ENCODE assay signal across 9 mouse cellular contexts in genomic region chr9:44311136-44312134, GRCm38 (mm10). TPM values are rescaled to one million over a fixed set of nuclear protein-coding genes. Genes with fewer than 3 reads are reported as not detected.
DNase-seq lines count a peak whose midpoint lies in the region; ATAC-seq and TF ChIP-seq lines count a peak whose summit lies in the region.
"Had no signal": no experiment of that assay in that cellular context is flagged by ENCODE, and none has a peak within 500 bp of the region (broad histone marks: within the 10 kb centered on the region; RNA-seq: fewer than 3 reads in every experiment).

No protein-coding gene starts in this region.

- DNase-seq in ES-E14 (ENCODE audit: low read depth, low spot score): no peak
- DNase-seq in fat pad, adult 2 months (ENCODE audit: extremely low read depth, low read depth, low spot score): peak; percentile 57
- DNase-seq in intestine, embryonic 14.5 days (ENCODE audit: low spot score): peak; percentile 63
- DNase-seq in lung, adult 2 months: peak; percentile 27
- DNase-seq in ovary, postnatal 36 days (ENCODE audit: low spot score): no peak
- no peak for DNase-seq in right cerebral cortex, adult 2 months (ENCODE audit: low spot score in 2 of 2)

- TF ChIP-seq CTCF in lung, adult 2 months (IDR thresholded peaks at IDR 0.05; ENCODE audit: insufficient read depth, low read length): no peak

- no peaks in the 10 kb centered on the region for H3K9me3 ChIP-seq in ES-E14 (ENCODE audit: control insufficient read depth, insufficient read depth, low read depth, low read length)
- no peaks in the 10 kb centered on the region for H3K9me3 ChIP-seq in intestine, embryonic 14.5 days (ENCODE audit: control insufficient read depth, low read length)
- H3K9me3 ChIP-seq in stomach, embryonic 15.5 days: no peaks in the 10 kb centered on the region
- H3K9me3 ChIP-seq: megakaryocyte, embryonic 14.5 days had no signal

- ATAC-seq in intestine, embryonic 14.5 days (replicated peaks; ENCODE audit: low FRiP score, low TSS enrichment, low read depth): peak; percentile 78
- peak; percentile 59 for ATAC-seq in stomach, embryonic 15.5 days (ENCODE audit: insufficient read depth, low FRiP score, low read depth)
- ATAC-seq in erythroid progenitor cell, adult 5-6 weeks (replicated peaks; ENCODE audit: low FRiP score, poor library complexity, severe bottlenecking): no peak

- TF ChIP-seq POLR2A in lung, adult 2 months (IDR thresholded peaks at IDR 0.05; ENCODE audit: borderline replicate concordance, extremely low read depth, low read depth, low read length): peak; percentile 60

- peak overlapping the region; percentile 42 for H3K4me2 ChIP-seq in intestine, embryonic 14.5 days (ENCODE audit: low read length)
- peak overlapping the region; percentile 39 for H3K4me2 ChIP-seq in stomach, embryonic 15.5 days

- no peaks in the 10 kb centered on the region for H3K36me3 ChIP-seq in ES-E14 (ENCODE audit: control insufficient read depth, insufficient read depth, low read length, poor library complexity, severe bottlenecking)
- peaks cover 25% of the 10 kb centered on the region for H3K36me3 ChIP-seq in intestine, embryonic 14.5 days (ENCODE audit: control insufficient read depth, insufficient read depth, low read length)
- peaks cover 26% of the 10 kb centered on the region for H3K36me3 ChIP-seq in stomach, embryonic 15.5 days

- peak overlapping the region; percentile 20 to 22; a peak in 3 of 4 replicates for H3K4me3 ChIP-seq in ES-E14 (ENCODE audit: insufficient read depth in 1 of 2, low read depth in 1 of 2, low read length in 2 of 2, poor library complexity in 1 of 2, severe bottlenecking in 1 of 2)
- H3K4me3 ChIP-seq in intestine, embryonic 14.5 days (ENCODE audit: low read depth, low read length): no peak overlapping the region
- peak overlapping the region; percentile 50 for H3K4me3 ChIP-seq in lung, adult 2 months (replicated peaks; ENCODE audit: extremely low read depth, low read depth, low read length)
- peak overlapping the region; percentile 25; the same call in 1 of the 2 replicates for H3K4me3 ChIP-seq in stomach, embryonic 15.5 days (replicated peaks)
- H3K4me3 ChIP-seq: megakaryocyte, embryonic 14.5 days had no signal

- in situ Hi-C loops in ES-E14 (cut with MboI; ENCODE audit: low sequenced_read_pairs in 2 of 2, unreplicated experiment in 2 of 2): no loop called here

- H3K4me1 ChIP-seq in ES-E14 (ENCODE audit: control insufficient read depth in 2 of 2, insufficient read depth in 2 of 2, low read length in 2 of 2, poor library complexity in 1 of 2): peaks cover 1 to 24% of the 10 kb centered on the region in 2 experiments; a peak in 3 of 4 replicates
- peaks cover 10% of the 10 kb centered on the region; the same call in 1 of the 2 replicates for H3K4me1 ChIP-seq in intestine, embryonic 14.5 days (replicated peaks; ENCODE audit: control insufficient read depth, insufficient read depth, low read length)
- H3K4me1 ChIP-seq in lung, adult 2 months (ENCODE audit: control insufficient read depth, insufficient read depth, low read length): no peaks in the 10 kb centered on the region
- peaks cover 13% of the 10 kb centered on the region for H3K4me1 ChIP-seq in stomach, embryonic 15.5 days

- H3K27ac ChIP-seq in ES-E14 (ENCODE audit: insufficient read depth, low read depth, low read length, poor library complexity, severe bottlenecking): no peak overlapping the region
- peak overlapping the region; percentile 49 for H3K27ac ChIP-seq in intestine, embryonic 14.5 days (ENCODE audit: low read depth)
- peak overlapping the region; percentile 55 for H3K27ac ChIP-seq in stomach, embryonic 15.5 days

- H3K27me3 ChIP-seq in intestine, embryonic 14.5 days (replicated peaks; ENCODE audit: control insufficient read depth, insufficient read depth, low read length): no peaks in the 10 kb centered on the region
- no peaks in the 10 kb centered on the region for H3K27me3 ChIP-seq in stomach, embryonic 15.5 days (replicated peaks)
- H3K27me3 ChIP-seq: megakaryocyte, embryonic 14.5 days had no signal

- 0 out of 2 replicates have a peak overlapping the region, but pooled peaks have one; percentile 1 for H3K9ac ChIP-seq in ES-E14 (ENCODE audit: insufficient read depth, low read depth, low read length, poor library complexity, severe bottlenecking)
- H3K9ac ChIP-seq in intestine, embryonic 14.5 days (ENCODE audit: low read length): peak overlapping the region; percentile 11; the same call in 1 of the 2 replicates
- H3K9ac ChIP-seq in stomach, embryonic 15.5 days: no peak overlapping the region

- WGBS in intestine, embryonic 14.5 days: 10% methylated on average over 27 of the region's 27 CpGs
- WGBS in lung, adult 2 months: 32% methylated on average over 27 of the region's 27 CpGs
- WGBS in stomach, embryonic 15.5 days: 13% methylated on average over 27 of the region's 27 CpGs

TF ChIP-seq in ES-E14, 5 proteins besides CTCF, POLR2A, EP300 and RAD21:
- no peak for TF ChIP-seq HCFC1 (IDR thresholded peaks at IDR 0.05; ENCODE audit: borderline replicate concordance, insufficient read depth, low read length)
- TF ChIP-seq MAFK (IDR thresholded peaks at IDR 0.05; ENCODE audit: insufficient read depth, low read depth, low read length): no peak

RNA-seq across cellular contexts. Expression of gene Hinfp, which starts 6.0 kb away (rescaled TPM):
- total RNA-seq in ES-E14 (2012; rRNA removed): 29.1 and 38.3 TPM in 2 replicates
- polyA plus RNA-seq in intestine, embryonic 14.5 days (2014; fragmentation: Nextera tagmentation; extraction: Ambion mirVana): 18.5 and 22.9 TPM in 2 replicates
- 16.9 and 21.3 TPM in 2 replicates for polyA plus RNA-seq in lung, adult 2 months (2012; rRNA removed)
- 20.3 and 21.4 TPM in 2 replicates for polyA plus RNA-seq in stomach, embryonic 15.5 days (2015; fragmentation: Nextera tagmentation; extraction: Ambion mirVana)
- total RNA-seq in erythroid progenitor cell, adult 5-6 weeks (2015; ENCODE audit: low replicate concordance): 37.5 and 59.1 TPM in 2 replicates
- total RNA-seq in erythroid progenitor cell, adult 5-6 weeks (2017; ENCODE audit: low replicate concordance): 35.2 and 65.6 TPM in 2 replicates

RNA-seq across cellular contexts. Expression of gene C2cd2l, which starts 8.7 kb away (rescaled TPM):
- total RNA-seq in ES-E14 (2012; rRNA removed): 9.0 and 13.9 TPM in 2 replicates
- 5.7 and 5.8 TPM in 2 replicates for polyA plus RNA-seq in intestine, embryonic 14.5 days (2014; fragmentation: Nextera tagmentation; extraction: Ambion mirVana)
- 77.9 and 88.0 TPM in 2 replicates for polyA plus RNA-seq in lung, adult 2 months (2012; rRNA removed)
- 7.9 and 10.1 TPM in 2 replicates for polyA plus RNA-seq in stomach, embryonic 15.5 days (2015; fragmentation: Nextera tagmentation; extraction: Ambion mirVana)
- total RNA-seq in erythroid progenitor cell, adult 5-6 weeks (2015; ENCODE audit: low replicate concordance): 46.1 and 54.8 TPM in 2 replicates
- total RNA-seq in erythroid progenitor cell, adult 5-6 weeks (2017; ENCODE audit: low replicate concordance): 70.0 and 83.0 TPM in 2 replicates

RNA-seq across cellular contexts. Expression of gene Dpagt1, which starts 14.4 kb away (rescaled TPM):
- total RNA-seq in ES-E14 (2012; rRNA removed): 16.3 and 17.9 TPM in 2 replicates
- 45.4 and 46.2 TPM in 2 replicates for polyA plus RNA-seq in intestine, embryonic 14.5 days (2014; fragmentation: Nextera tagmentation; extraction: Ambion mirVana)
- polyA plus RNA-seq in lung, adult 2 months (2012; rRNA removed): 50.0 and 58.7 TPM in 2 replicates
- polyA plus RNA-seq in stomach, embryonic 15.5 days (2015; fragmentation: Nextera tagmentation; extraction: Ambion mirVana): 33.2 and 33.5 TPM in 2 replicates
- total RNA-seq in erythroid progenitor cell, adult 5-6 weeks (2015; ENCODE audit: low replicate concordance): 5.4 and 11.5 TPM in 2 replicates
- 1.0 and 7.8 TPM in 2 replicates for total RNA-seq in erythroid progenitor cell, adult 5-6 weeks (2017; ENCODE audit: low replicate concordance)

RNA-seq across cellular contexts. Expression of gene Abcg4, which starts 23.0 kb away (rescaled TPM):
- 0.45 and 0.53 TPM in 2 replicates for total RNA-seq in ES-E14 (2012; rRNA removed)
- 3.6 and 4.1 TPM in 2 replicates for polyA plus RNA-seq in intestine, embryonic 14.5 days (2014; fragmentation: Nextera tagmentation; extraction: Ambion mirVana)
- polyA plus RNA-seq in lung, adult 2 months (2012; rRNA removed): 1.7 and 1.9 TPM in 2 replicates
- 4.6 and 5.1 TPM in 2 replicates for polyA plus RNA-seq in stomach, embryonic 15.5 days (2015; fragmentation: Nextera tagmentation; extraction: Ambion mirVana)
- 314 and 326 TPM in 2 replicates for total RNA-seq in erythroid progenitor cell, adult 5-6 weeks (2015; ENCODE audit: low replicate concordance)
- 111 and 113 TPM in 2 replicates for total RNA-seq in erythroid progenitor cell, adult 5-6 weeks (2017; ENCODE audit: low replicate concordance)

RNA-seq across cellular contexts. Expression of gene H2afx, which starts 23.1 kb away (rescaled TPM):
- 967 and 1,137 TPM in 2 replicates for total RNA-seq in ES-E14 (2012; rRNA removed)
- 302 and 311 TPM in 2 replicates for polyA plus RNA-seq in intestine, embryonic 14.5 days (2014; fragmentation: Nextera tagmentation; extraction: Ambion mirVana)
- 41.3 and 50.1 TPM in 2 replicates for polyA plus RNA-seq in lung, adult 2 months (2012; rRNA removed)
- 260 and 267 TPM in 2 replicates for polyA plus RNA-seq in stomach, embryonic 15.5 days (2015; fragmentation: Nextera tagmentation; extraction: Ambion mirVana)
- total RNA-seq in erythroid progenitor cell, adult 5-6 weeks (2015; ENCODE audit: low replicate concordance): 455 and 495 TPM in 2 replicates
- total RNA-seq in erythroid progenitor cell, adult 5-6 weeks (2017; ENCODE audit: low replicate concordance): 1,704 and 2,100 TPM in 2 replicates

Comparison
In these comparisons a context has a peak if more than half of its experiments do, and no peak if none do; other contexts are left out.
1. DNase-seq: peak in fat pad, adult 2 months (single experiment), intestine, embryonic 14.5 days (single experiment) and lung, adult 2 months (single experiment); none in ES-E14 (single experiment), ovary, postnatal 36 days (single experiment) and right cerebral cortex, adult 2 months (0 of 2).